Mouse (Mus musculus): ENCODE data around the gene Vamp5. TPM values are rescaled to one million over a fixed set of nuclear protein-coding genes. Genes with fewer than 3 reads are reported as not detected.

Vamp5 gene
- polyA plus RNA-seq, 1 experiment = 24.0 TPM

- Histone ChIP-seq H3K4me1 (replicated peaks; ENCODE audit: control insufficient read depth, insufficient read depth, low read length) (peaks cover 15% of the 10 kb centered on the region), H3K36me3 (ENCODE audit: control insufficient read depth, insufficient read depth, low read length) (no peaks in the 10 kb centered on the region), H3K4me3 (ENCODE audit: control insufficient read depth, insufficient read depth, low read length) (peak overlapping the region; percentile 72; the same call in 1 of the 2 replicates), H3K27me3 (ENCODE audit: control insufficient read depth, insufficient read depth, low read length) (no peaks in the 10 kb centered on the region), H3K27ac (ENCODE audit: control insufficient read depth, insufficient read depth, low read length) (peak overlapping the region; percentile 43)
- 47% methylated on average over 12 of the region's 12 CpGs for WGBS
- TF ChIP-seq CTCF (IDR thresholded peaks at IDR 0.05; ENCODE audit: borderline replicate concordance, control insufficient read depth, extremely low read depth, insufficient read depth, low read length, poor library complexity) = no peak
- TF ChIP-seq POLR2A (IDR thresholded peaks at IDR 0.05; ENCODE audit: control insufficient read depth, extremely low read depth, insufficient read depth, low read length, poor library complexity) = no peak
- DNase-seq = no peak
These were observed 10.7 kb upstream of the Vamp5 start for GRCm38 (mm10) chr6:72390795-72391521.

DNA sequence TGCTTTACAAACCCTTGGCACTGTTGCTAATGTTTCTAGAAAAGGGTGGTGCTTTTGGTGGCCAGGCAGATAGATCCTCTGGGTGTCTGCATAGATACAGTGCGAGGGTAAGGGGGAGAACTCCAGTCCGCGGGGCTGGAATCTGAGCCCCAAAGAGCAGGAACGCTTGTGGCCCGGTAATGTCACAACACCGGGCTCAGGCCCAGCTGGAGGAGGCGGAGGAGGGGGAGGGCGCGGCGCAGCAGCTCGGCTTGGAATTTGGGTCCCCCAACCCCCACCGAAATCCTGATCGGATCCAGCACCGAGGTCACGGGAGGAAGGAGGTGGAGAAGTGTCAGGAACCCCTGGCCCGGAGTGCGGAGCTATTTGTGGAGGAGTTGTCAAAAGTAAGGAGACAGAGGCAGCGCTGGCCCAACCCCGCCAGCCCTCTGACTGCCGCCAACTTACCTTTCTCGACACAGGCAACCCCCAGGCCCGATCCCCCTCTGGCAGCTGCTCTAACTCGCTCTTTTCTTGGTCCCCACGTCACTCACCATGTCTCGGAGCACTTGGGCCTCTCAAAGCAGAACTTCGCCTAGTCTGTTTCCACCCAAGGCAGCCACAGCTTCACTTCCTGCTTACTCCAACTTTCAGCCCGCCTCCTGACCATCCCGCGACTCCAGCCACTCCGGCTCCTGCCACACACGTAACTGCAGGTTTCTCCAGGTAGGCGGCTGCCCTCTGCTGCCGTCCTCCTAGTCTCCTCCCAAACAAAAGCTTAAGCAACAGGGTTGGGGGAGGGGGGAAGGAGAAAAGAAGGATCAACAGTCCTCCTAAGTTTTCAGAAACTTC, 9.9 kb upstream of the Vamp5 start, which contains the start of gene Vamp8:
Vamp8 (minus strand) TSS at position 763 of the 831 bp plus-strand sequence.
- H3K4me3 ChIP-seq (ENCODE audit: control insufficient read depth, insufficient read depth, low read length) = peak within 1 kb of the TSS; percentile 72
- peak; percentile 60 for DNase-seq
- H3K36me3 ChIP-seq (ENCODE audit: control insufficient read depth, insufficient read depth, low read length) = peaks cover 3% of the 10 kb centered on the region; the same call in 1 of the 2 replicates
- TF ChIP-seq CTCF (IDR thresholded peaks at IDR 0.05; ENCODE audit: borderline replicate concordance, control insufficient read depth, extremely low read depth, insufficient read depth, low read length, poor library complexity) (peak; percentile 5; the same call in 1 of the 2 replicates), POLR2A (IDR thresholded peaks at IDR 0.05; ENCODE audit: control insufficient read depth, extremely low read depth, insufficient read depth, low read length, poor library complexity) (peak; percentile 18; the same call in 1 of the 2 replicates)
- no peaks in the 10 kb centered on the region for H3K27me3 ChIP-seq (ENCODE audit: control insufficient read depth, insufficient read depth, low read length)
- peak within 1 kb of the TSS; percentile 43 for H3K27ac ChIP-seq (ENCODE audit: control insufficient read depth, insufficient read depth, low read length)
- H3K4me1 ChIP-seq (replicated peaks; ENCODE audit: control insufficient read depth, insufficient read depth, low read length) = peaks cover 15% of the 10 kb centered on the region
- under 1% methylated on average over 33 of the region's 33 CpGs for WGBS

DNA sequence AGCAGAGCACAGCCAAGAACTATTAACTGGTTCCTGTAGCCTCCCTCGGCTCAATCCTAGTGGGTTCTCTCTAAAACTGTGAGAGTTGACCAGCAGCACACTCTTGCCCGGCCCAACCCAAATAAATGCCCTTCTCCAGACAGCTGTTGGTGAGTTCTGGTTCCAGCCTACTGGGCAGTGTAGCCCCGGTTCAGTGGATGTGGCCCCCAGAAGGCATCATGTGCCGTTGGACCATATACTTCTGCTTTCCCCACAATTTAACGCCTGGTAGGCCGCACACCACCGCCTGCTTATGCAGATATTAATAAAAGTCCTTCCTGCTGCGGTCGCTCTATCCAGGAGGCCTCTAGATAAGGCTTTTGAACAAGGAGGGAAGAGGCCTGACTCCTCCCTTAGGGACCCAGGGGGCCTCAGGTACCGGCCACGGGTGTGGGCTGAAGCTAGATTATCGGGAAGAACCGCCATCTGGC, 9.2 kb upstream of the Vamp5 start:
- peaks cover 3% of the 10 kb centered on the region; the same call in 1 of the 2 replicates for H3K36me3 ChIP-seq (ENCODE audit: control insufficient read depth, insufficient read depth, low read length)
- no peaks in the 10 kb centered on the region for H3K27me3 ChIP-seq (ENCODE audit: control insufficient read depth, insufficient read depth, low read length)
- H3K4me3 ChIP-seq (ENCODE audit: control insufficient read depth, insufficient read depth, low read length) = peak overlapping the region; percentile 72
- H3K27ac ChIP-seq (ENCODE audit: control insufficient read depth, insufficient read depth, low read length) = peak overlapping the region; percentile 43; the same call in 1 of the 2 replicates
- TF ChIP-seq POLR2A (IDR thresholded peaks at IDR 0.05; ENCODE audit: control insufficient read depth, extremely low read depth, insufficient read depth, low read length, poor library complexity) (peak; percentile 7; the same call in 1 of the 2 replicates), CTCF (IDR thresholded peaks at IDR 0.05; ENCODE audit: borderline replicate concordance, control insufficient read depth, extremely low read depth, insufficient read depth, low read length, poor library complexity) (no peak)
- peaks cover 15% of the 10 kb centered on the region for H3K4me1 ChIP-seq (replicated peaks; ENCODE audit: control insufficient read depth, insufficient read depth, low read length)
- peak; percentile 31 for DNase-seq
- WGBS = 8% methylated on average over 13 of the region's 13 CpGs

GRCm38 (mm10) chr6:72388791-72389329, 8.6 kb upstream of the Vamp5 start:
- Histone ChIP-seq H3K4me3 (ENCODE audit: control insufficient read depth, insufficient read depth, low read length) (no peak overlapping the region), H3K4me1 (replicated peaks; ENCODE audit: control insufficient read depth, insufficient read depth, low read length) (peaks cover 15% of the 10 kb centered on the region), H3K36me3 (ENCODE audit: control insufficient read depth, insufficient read depth, low read length) (peaks cover 3% of the 10 kb centered on the region; the same call in 1 of the 2 replicates), H3K27ac (ENCODE audit: control insufficient read depth, insufficient read depth, low read length) (no peak overlapping the region), H3K27me3 (ENCODE audit: control insufficient read depth, insufficient read depth, low read length) (no peaks in the 10 kb centered on the region)
- TF ChIP-seq POLR2A (IDR thresholded peaks at IDR 0.05; ENCODE audit: control insufficient read depth, extremely low read depth, insufficient read depth, low read length, poor library complexity) = no peak
- TF ChIP-seq CTCF (IDR thresholded peaks at IDR 0.05; ENCODE audit: borderline replicate concordance, control insufficient read depth, extremely low read depth, insufficient read depth, low read length, poor library complexity) = no peak
- WGBS = 83% methylated on average over 6 of the region's 6 CpGs
- no peak for DNase-seq

- Histone ChIP-seq H3K36me3 (ENCODE audit: control insufficient read depth, insufficient read depth, low read length) (peaks cover 3% of the 10 kb centered on the region; the same call in 1 of the 2 replicates), H3K27me3 (ENCODE audit: control insufficient read depth, insufficient read depth, low read length) (no peaks in the 10 kb centered on the region), H3K27ac (ENCODE audit: control insufficient read depth, insufficient read depth, low read length) (no peak overlapping the region), H3K4me1 (replicated peaks; ENCODE audit: control insufficient read depth, insufficient read depth, low read length) (peaks cover 15% of the 10 kb centered on the region), H3K4me3 (ENCODE audit: control insufficient read depth, insufficient read depth, low read length) (no peak overlapping the region)
- DNase-seq = no peak
- WGBS = 91% methylated on average over 10 of the region's 10 CpGs
- TF ChIP-seq POLR2A (IDR thresholded peaks at IDR 0.05; ENCODE audit: control insufficient read depth, extremely low read depth, insufficient read depth, low read length, poor library complexity) (no peak), CTCF (IDR thresholded peaks at IDR 0.05; ENCODE audit: borderline replicate concordance, control insufficient read depth, extremely low read depth, insufficient read depth, low read length, poor library complexity) (no peak)
These were observed 8.0 kb upstream of the Vamp5 start for GRCm38 (mm10) chr6:72388266-72388665.

DNA sequence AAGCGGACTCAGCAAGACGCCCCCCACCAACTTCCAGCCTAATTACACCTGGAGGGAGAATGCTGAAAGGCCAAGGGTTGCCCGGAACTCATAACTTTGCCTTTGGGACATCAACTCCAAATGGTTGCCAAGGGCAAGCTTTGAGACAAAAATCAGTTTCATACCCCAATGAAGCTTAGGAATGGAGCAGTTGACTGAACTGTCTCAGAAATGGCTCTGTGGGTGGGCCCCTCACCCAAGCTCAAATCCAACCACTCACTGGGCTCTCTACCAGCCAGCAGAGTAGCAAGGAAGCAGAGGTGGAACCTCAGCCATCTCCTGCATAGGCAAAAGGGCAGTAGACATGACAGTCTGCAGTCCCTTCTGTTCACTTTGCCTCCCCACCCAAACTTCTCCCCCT, 7.5 kb upstream of the Vamp5 start:
- no peak for DNase-seq

More for the DNA sequence above, 7.5 kb upstream of the Vamp5 start:
- WGBS = 99% methylated on average over 3 of the region's 3 CpGs
- H3K27me3 ChIP-seq (ENCODE audit: control insufficient read depth, insufficient read depth, low read length) = no peaks in the 10 kb centered on the region
- no peak overlapping the region for H3K27ac ChIP-seq (ENCODE audit: control insufficient read depth, insufficient read depth, low read length)
- TF ChIP-seq CTCF (IDR thresholded peaks at IDR 0.05; ENCODE audit: borderline replicate concordance, control insufficient read depth, extremely low read depth, insufficient read depth, low read length, poor library complexity) (no peak), POLR2A (IDR thresholded peaks at IDR 0.05; ENCODE audit: control insufficient read depth, extremely low read depth, insufficient read depth, low read length, poor library complexity) (no peak)
- H3K4me1 ChIP-seq (replicated peaks; ENCODE audit: control insufficient read depth, insufficient read depth, low read length) = peaks cover 16% of the 10 kb centered on the region
- H3K4me3 ChIP-seq (ENCODE audit: control insufficient read depth, insufficient read depth, low read length) = no peak overlapping the region
- peaks cover 3% of the 10 kb centered on the region; the same call in 1 of the 2 replicates for H3K36me3 ChIP-seq (ENCODE audit: control insufficient read depth, insufficient read depth, low read length)
